Mouse (Mus musculus) forebrain, embryonic 13.5 days (tissue): ENCODE measurements at regions not wholly inside any gene's neighbourhood (a gene's known extent, or its start where the extent isn't known, plus 50 kb on each side); places are given as distances from the start of the nearest gene placed in this dataset.
"Not testable (repeated sequence)": the region's sequence is repeated elsewhere in the genome, so short reads cannot be mapped to it uniquely, and the experiment has no call there.

Experiments used
- ATAC-seq: fragments of 200-750 bp; cut with Nextera tagmentation; 2 replicates; pipeline ENCODE4 v1.8.0; 2017
- H3K27ac ChIP-seq: fragments of 300-500 bp; sonication (generic); 2 replicates; pipeline ENCODE4 v1.5.1; 2015; ENCODE audit warnings: inconsistent platforms, mild to moderate bottlenecking, moderate library complexity
- H3K27me3 ChIP-seq: fragments of 300-500 bp; sonication (generic); 2 replicates; pipeline ENCODE4 v1.6.1; 2015; ENCODE audit warnings: mild to moderate bottlenecking, inconsistent platforms
- H3K36me3 ChIP-seq: fragments of 300-500 bp; sonication (generic); 2 replicates; pipeline ENCODE4 v1.6.1; 2015; ENCODE audit warnings: mild to moderate bottlenecking, inconsistent platforms; ENCODE audit not compliant: poor library complexity, severe bottlenecking
- H3K4me1 ChIP-seq: fragments of 300-500 bp; sonication (generic); 2 replicates; pipeline ENCODE4 v1.6.1; 2015; ENCODE audit warnings: inconsistent platforms
- H3K4me2 ChIP-seq: fragments of 300-500 bp; sonication (generic); 2 replicates; pipeline ENCODE4 v1.6.1; 2015; ENCODE audit warnings: inconsistent platforms, mild to moderate bottlenecking, moderate library complexity
- H3K4me3 ChIP-seq: fragments of 300-500 bp; sonication (generic); 2 replicates; pipeline ENCODE4 v1.5.1; 2015; ENCODE audit warnings: mild to moderate bottlenecking, inconsistent platforms
- H3K9ac ChIP-seq: fragments of 300-500 bp; sonication (generic); 2 replicates; pipeline ENCODE4 v1.6.1; 2015; ENCODE audit warnings: mild to moderate bottlenecking, inconsistent platforms
- H3K9me3 ChIP-seq: fragments of 300-500 bp; sonication (generic); replicated peaks from 2 replicates; pipeline ENCODE4 v1.6.1; 2016; ENCODE audit warnings: inconsistent platforms
- WGBS: fragments of 180-500 bp; shearing (Covaris S2); methylation state at CpG from one replicate; pipeline ENCODE4 v1.1.7; 2015; 5-methylcytosine and 5-hydroxymethylcytosine counted together

DNA sequence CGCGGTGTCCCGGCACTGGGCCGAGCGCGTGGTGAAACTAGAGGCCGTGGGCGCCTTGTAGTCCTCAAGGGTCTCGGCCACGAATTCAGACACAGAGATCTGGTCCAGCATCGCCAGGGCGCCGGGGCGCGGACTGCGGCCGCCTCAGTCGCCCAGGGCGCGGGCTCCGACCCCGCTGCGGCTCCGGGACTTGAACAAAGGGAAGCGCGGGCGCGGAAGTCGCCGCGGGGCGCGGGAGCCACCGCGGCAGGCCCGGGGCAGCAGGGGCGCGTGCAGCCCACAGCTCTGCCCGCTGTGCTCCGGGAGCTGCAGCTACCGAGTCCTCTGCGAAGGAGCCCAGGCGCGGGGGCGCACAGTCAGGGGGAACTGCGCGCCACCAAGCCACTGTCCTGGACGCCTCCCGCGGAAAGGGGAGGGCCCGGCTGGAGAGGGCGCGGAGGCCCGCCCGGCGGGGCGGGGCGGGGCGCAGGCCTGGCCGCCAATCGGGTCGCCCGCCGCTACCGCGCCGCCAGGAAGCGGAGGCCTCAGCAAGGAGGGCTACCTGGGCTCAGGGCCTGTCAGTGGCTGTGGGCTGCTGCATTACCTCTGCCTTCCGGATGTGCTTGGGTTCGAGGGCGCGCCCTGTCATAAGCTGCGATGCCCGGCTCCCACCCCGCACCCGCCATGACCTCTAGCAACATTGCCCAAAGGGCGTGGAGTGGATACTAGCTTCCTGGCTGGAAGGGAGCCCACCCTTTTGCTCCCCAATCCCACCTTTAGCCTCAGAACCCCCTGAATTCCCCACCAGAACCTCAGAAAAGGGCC is 155.2 kb upstream of the 9030624G23Rik start:
- H3K27ac ChIP-seq, ATAC-seq, H3K9me3 ChIP-seq, H3K27me3 ChIP-seq, H3K4me1 ChIP-seq, H3K36me3 ChIP-seq: not testable (repeated sequence)
- Histone ChIP-seq H3K4me3 (peak overlapping the region; percentile 53), H3K9ac (peak overlapping the region; percentile 65), H3K4me2 (peak overlapping the region; percentile 57)
- WGBS = under 1% methylated on average over 59 of the region's 77 CpGs
